Mouse (Mus musculus): ENCODE results near the gene Cd59a. TPM values are rescaled to one million over a fixed set of nuclear protein-coding genes. Genes with fewer than 3 reads are reported as not detected.
"Not testable (repeated sequence)": the region's sequence is repeated elsewhere in the genome, so short reads cannot be mapped to it uniquely, and the experiment has no call there.

Cd59a gene
- polyA plus RNA-seq, 1 experiment from 2014 or later: 67.0 TPM

DNA sequence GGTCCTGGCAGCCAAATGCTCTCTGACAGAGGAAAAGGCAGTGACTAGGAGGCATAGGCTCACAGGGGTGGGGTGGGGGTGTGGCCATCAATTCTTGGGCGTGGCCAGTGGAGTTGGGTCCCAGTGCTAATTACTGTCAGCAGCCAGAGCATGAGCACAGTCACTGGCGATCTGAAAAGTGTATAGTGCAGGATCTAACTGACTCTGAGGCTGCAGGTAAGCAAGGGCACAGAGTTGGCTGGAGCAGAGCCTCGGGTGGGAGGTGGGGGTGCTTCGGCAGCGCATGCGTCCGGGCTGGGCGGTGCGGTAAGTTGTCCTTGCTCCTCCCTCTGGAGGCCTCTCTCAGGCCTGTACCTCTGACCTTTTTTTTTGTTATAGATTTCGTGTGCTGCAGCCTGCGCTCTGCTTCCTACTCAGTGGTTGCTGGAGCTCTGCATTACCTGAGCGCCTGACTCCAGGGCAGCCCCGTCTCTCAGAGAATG lies 25.9 kb upstream of the Cd59a start, which contains the start of gene Cd59b:
TSS of gene Cd59b (plus strand) at position 146 of the 482 bp plus-strand sequence.
- WGBS: 9% methylated on average over 13 of the region's 13 CpGs
- peak; percentile 71 for DNase-seq (ENCODE audit: low spot score)
- Histone ChIP-seq H3K27ac (no peak within 1 kb of the TSS), H3K27me3 (ENCODE audit: insufficient read depth, low read length) (no peaks in the 10 kb centered on the region), H3K36me3 (ENCODE audit: insufficient read depth, low read length) (no peaks in the 10 kb centered on the region), H3K4me2 (ENCODE audit: low read length) (peak within 1 kb of the TSS; percentile 55), H3K9ac (ENCODE audit: low read depth, low read length) (peak within 1 kb of the TSS; percentile 44; the same call in 1 of the 2 replicates), H3K4me3 (replicated peaks; ENCODE audit: low read depth, low read length) (peak within 1 kb of the TSS; percentile 28; the same call in 1 of the 2 replicates), H3K4me1 (replicated peaks; ENCODE audit: insufficient read depth, low read length) (no peaks in the 10 kb centered on the region), H3K9me3 (replicated peaks; ENCODE audit: low read length) (no peaks in the 10 kb centered on the region)
- TF ChIP-seq CTCF (IDR thresholded peaks at IDR 0.05; ENCODE audit: low read depth): no peak
- peak; percentile 91 for ATAC-seq (replicated peaks; ENCODE audit: low FRiP score, low read depth)

DNA sequence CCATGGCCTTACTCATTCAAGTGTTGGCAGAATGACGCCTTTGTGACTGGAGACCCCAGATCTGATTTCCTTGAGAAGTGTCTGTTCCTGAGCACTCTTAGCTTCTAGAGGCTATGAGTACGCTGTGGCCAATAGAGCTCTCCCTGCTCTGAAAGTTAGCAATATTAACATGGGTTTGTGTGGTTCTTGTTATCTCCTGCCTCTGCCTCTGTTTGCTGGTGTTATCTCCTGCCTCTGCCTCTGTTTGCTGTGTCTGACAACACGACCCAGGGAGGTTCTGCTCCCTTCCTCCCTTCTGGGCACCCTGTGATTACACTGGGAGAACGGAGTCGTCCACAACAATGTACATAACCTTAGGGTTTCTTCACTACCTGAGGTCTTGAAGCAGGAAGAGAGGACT lies 17.3 kb upstream of the Cd59a start:
- H3K9me3 ChIP-seq (replicated peaks; ENCODE audit: low read length); H3K36me3 ChIP-seq (ENCODE audit: insufficient read depth, low read length); H3K4me1 ChIP-seq (replicated peaks; ENCODE audit: insufficient read depth, low read length); H3K27ac ChIP-seq; H3K4me3 ChIP-seq (replicated peaks; ENCODE audit: low read depth, low read length); ATAC-seq (replicated peaks; ENCODE audit: low FRiP score, low read depth); H3K4me2 ChIP-seq (ENCODE audit: low read length); DNase-seq (ENCODE audit: low spot score); H3K9ac ChIP-seq (ENCODE audit: low read depth, low read length); H3K27me3 ChIP-seq (ENCODE audit: insufficient read depth, low read length): not testable (repeated sequence)
- WGBS: 71% methylated on average over 5 of the region's 5 CpGs

DNA sequence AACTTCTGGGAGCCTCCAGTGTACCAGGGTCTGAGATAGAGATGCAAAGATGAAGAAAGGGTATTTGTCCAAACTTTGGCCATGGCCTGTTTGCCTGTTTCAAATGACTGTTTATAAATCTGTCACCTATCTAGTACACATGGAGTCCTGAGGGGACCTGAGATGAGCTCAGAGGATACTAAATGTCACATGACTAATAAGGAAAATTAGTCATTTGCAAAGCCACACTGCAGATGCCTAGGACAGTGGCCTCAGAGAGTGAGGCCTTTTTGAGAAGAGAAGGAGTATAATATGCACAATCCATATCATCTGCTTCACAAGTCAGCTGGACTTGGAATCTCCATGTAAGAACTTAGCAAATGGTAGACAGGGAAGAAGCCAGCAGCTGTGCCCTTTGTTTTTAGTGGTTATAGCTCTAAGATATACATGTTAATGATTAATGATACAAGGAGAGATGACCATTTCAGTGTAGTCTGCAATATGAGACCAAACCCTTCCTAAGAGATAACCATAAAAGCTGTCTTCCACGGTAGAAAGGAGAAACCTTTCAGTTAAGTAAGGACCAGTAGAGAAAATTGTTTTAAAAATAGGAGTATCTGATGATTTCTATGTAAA lies 14.1 kb upstream of the Cd59a start:
- not testable (repeated sequence) for H3K27ac ChIP-seq; H3K27me3 ChIP-seq (ENCODE audit: insufficient read depth, low read length); H3K4me3 ChIP-seq (replicated peaks; ENCODE audit: low read depth, low read length); ATAC-seq (replicated peaks; ENCODE audit: low FRiP score, low read depth); H3K4me1 ChIP-seq (replicated peaks; ENCODE audit: insufficient read depth, low read length); DNase-seq (ENCODE audit: low spot score); H3K36me3 ChIP-seq (ENCODE audit: insufficient read depth, low read length); H3K4me2 ChIP-seq (ENCODE audit: low read length); H3K9me3 ChIP-seq (replicated peaks; ENCODE audit: low read length); H3K9ac ChIP-seq (ENCODE audit: low read depth, low read length)
- no CpG with 5 or more reads among the region's 1 CpGs for WGBS

- Histone ChIP-seq H3K27ac (no peak overlapping the region), H3K9ac (ENCODE audit: low read depth, low read length) (no peak overlapping the region), H3K4me1 (replicated peaks; ENCODE audit: insufficient read depth, low read length) (no peaks in the 10 kb centered on the region), H3K9me3 (replicated peaks; ENCODE audit: low read length) (no peaks in the 10 kb centered on the region), H3K4me3 (replicated peaks; ENCODE audit: low read depth, low read length) (no peak overlapping the region), H3K36me3 (ENCODE audit: insufficient read depth, low read length) (no peaks in the 10 kb centered on the region), H3K4me2 (ENCODE audit: low read length) (no peak overlapping the region), H3K27me3 (ENCODE audit: insufficient read depth, low read length) (no peaks in the 10 kb centered on the region)
- no peak for TF ChIP-seq CTCF (IDR thresholded peaks at IDR 0.05; ENCODE audit: low read depth)
- no peak; the same call in 1 of the 2 replicates for ATAC-seq (replicated peaks; ENCODE audit: low FRiP score, low read depth)
- no peak for DNase-seq (ENCODE audit: low spot score)
Observed at GRCm38 (mm10) chr2:104082474-104082873, 13.1 kb upstream of the Cd59a start.

DNA sequence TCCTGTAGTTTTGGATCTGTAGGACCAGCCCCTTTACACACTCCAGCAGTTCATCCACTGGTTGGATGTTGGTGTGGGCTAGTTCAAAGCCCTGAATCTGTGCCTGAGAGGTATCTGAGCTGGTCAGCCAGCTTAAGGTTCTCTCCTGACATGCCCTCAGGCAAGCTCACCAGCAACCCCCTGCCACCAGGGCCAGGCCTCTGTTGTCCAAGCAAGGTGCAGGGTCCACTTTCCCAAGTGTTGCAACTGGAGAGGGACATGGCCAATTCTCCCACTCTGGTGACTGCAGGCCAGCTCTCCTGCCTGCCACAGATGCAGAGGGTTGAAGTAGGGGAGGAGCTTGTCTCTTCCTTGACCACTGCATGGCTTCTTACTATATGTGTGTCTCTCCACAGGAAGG lies 11.6 kb upstream of the Cd59a start:
- not testable (repeated sequence) for H3K4me1 ChIP-seq (replicated peaks; ENCODE audit: insufficient read depth, low read length); ATAC-seq (replicated peaks; ENCODE audit: low FRiP score, low read depth); DNase-seq (ENCODE audit: low spot score); H3K9ac ChIP-seq (ENCODE audit: low read depth, low read length); H3K27me3 ChIP-seq (ENCODE audit: insufficient read depth, low read length); H3K36me3 ChIP-seq (ENCODE audit: insufficient read depth, low read length); H3K9me3 ChIP-seq (replicated peaks; ENCODE audit: low read length); H3K4me3 ChIP-seq (replicated peaks; ENCODE audit: low read depth, low read length); H3K4me2 ChIP-seq (ENCODE audit: low read length); H3K27ac ChIP-seq

- not testable (repeated sequence) for H3K27me3 ChIP-seq (ENCODE audit: insufficient read depth, low read length); H3K4me3 ChIP-seq (replicated peaks; ENCODE audit: low read depth, low read length); H3K36me3 ChIP-seq (ENCODE audit: insufficient read depth, low read length); H3K4me2 ChIP-seq (ENCODE audit: low read length); H3K27ac ChIP-seq; ATAC-seq (replicated peaks; ENCODE audit: low FRiP score, low read depth); H3K4me1 ChIP-seq (replicated peaks; ENCODE audit: insufficient read depth, low read length); H3K9ac ChIP-seq (ENCODE audit: low read depth, low read length); DNase-seq (ENCODE audit: low spot score); H3K9me3 ChIP-seq (replicated peaks; ENCODE audit: low read length)
- 50% methylated on average over 1 of the region's 1 CpGs for WGBS
Observed at GRCm38 (mm10) chr2:104087562-104087961, 8.0 kb upstream of the Cd59a start.

DNA sequence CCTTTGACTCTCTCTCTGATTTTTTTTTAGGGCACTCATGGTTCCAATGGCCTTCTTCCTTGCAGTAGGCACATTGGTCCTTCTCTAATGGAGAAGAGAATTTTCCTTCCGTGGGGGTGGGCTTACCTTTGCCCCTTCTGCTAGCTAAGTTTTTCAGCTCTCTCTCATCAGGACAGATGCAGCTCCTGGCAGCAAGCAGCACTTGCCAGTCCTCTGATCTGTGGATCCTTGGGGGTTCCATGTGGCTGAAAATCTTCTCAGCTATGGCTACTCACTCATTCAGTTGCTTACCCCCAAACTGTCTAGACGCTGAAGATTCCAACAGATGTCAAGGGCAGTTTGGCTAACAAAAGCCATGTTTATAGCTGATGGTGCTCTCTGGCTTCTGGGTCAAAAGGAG lies 2.3 kb upstream of the Cd59a start:
- no peaks in the 10 kb centered on the region for H3K4me1 ChIP-seq (replicated peaks; ENCODE audit: insufficient read depth, low read length)
- WGBS: 64% methylated on average over 2 of the region's 2 CpGs
- no peak for DNase-seq (ENCODE audit: low spot score)
- H3K27ac ChIP-seq: no peak overlapping the region
- H3K4me2 ChIP-seq (ENCODE audit: low read length): no peak overlapping the region
- no peak for TF ChIP-seq CTCF (IDR thresholded peaks at IDR 0.05; ENCODE audit: low read depth)
- H3K9me3 ChIP-seq (replicated peaks; ENCODE audit: low read length): no peaks in the 10 kb centered on the region
- H3K9ac ChIP-seq (ENCODE audit: low read depth, low read length): no peak overlapping the region
- no peak overlapping the region for H3K4me3 ChIP-seq (replicated peaks; ENCODE audit: low read depth, low read length)
- no peaks in the 10 kb centered on the region for H3K36me3 ChIP-seq (ENCODE audit: insufficient read depth, low read length)
- ATAC-seq (replicated peaks; ENCODE audit: low FRiP score, low read depth): no peak
- H3K27me3 ChIP-seq (ENCODE audit: insufficient read depth, low read length): no peaks in the 10 kb centered on the region

Measured in kidney, postnatal 0 days (tissue).